Mouse (Mus musculus): ENCODE measurements around the gene Thsd1. TPM values are rescaled to one million over a fixed set of nuclear protein-coding genes. Genes with fewer than 3 reads are reported as not detected.

The Thsd1 gene
- polyA plus RNA-seq, 1 experiment from 2014 or later: 9.4 TPM

DNA sequence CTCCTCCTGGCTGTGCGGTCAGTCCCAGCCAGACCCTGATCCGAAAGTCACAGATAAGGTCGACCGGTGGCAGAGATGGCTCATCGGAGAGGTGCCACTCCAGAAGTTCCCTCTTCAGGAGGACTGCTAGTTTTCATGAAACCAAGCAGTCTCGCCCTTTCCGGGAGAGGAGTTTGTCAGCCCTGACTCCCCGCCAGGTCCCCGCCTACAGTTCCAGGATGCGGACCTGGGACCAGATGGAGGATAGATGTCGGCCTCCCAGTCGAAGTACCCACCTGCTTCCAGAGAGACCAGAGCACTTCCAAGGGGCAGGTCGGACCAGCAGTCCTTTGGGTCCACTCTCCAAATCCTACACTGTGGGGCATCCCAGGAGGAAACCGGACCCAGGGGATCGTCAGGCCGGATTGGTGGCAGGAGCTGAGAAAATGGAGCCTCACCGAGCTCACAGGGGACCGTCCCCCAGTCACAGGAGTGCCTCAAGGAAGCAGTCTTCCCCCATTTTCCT, 31.9 kb downstream of the Thsd1 start:
- H3K27me3 ChIP-seq (ENCODE audit: control insufficient read depth, insufficient read depth, low read length): no peaks in the 10 kb centered on the region
- no peak overlapping the region for H3K4me2 ChIP-seq (replicated peaks; ENCODE audit: low read depth, low read length)
- no peak overlapping the region for H3K9ac ChIP-seq (replicated peaks; ENCODE audit: low read depth, low read length)
- 86% methylated on average over 18 of the region's 18 CpGs for WGBS
- peaks cover 2% of the 10 kb centered on the region; the same call in 1 of the 2 replicates for H3K9me3 ChIP-seq (ENCODE audit: control insufficient read depth, low read depth, low read length)
- H3K4me1 ChIP-seq (ENCODE audit: control insufficient read depth, insufficient read depth, low read length): no peaks in the 10 kb centered on the region
- no peaks in the 10 kb centered on the region for H3K36me3 ChIP-seq (ENCODE audit: control insufficient read depth, insufficient read depth, low read length)
- ATAC-seq (ENCODE audit: insufficient number of reproducible peaks, insufficient read depth, low FRiP score, low read depth): no peak
- no peak overlapping the region for H3K4me3 ChIP-seq (ENCODE audit: low read depth, low read length)
- H3K27ac ChIP-seq (ENCODE audit: low read length): no peak overlapping the region

DNA sequence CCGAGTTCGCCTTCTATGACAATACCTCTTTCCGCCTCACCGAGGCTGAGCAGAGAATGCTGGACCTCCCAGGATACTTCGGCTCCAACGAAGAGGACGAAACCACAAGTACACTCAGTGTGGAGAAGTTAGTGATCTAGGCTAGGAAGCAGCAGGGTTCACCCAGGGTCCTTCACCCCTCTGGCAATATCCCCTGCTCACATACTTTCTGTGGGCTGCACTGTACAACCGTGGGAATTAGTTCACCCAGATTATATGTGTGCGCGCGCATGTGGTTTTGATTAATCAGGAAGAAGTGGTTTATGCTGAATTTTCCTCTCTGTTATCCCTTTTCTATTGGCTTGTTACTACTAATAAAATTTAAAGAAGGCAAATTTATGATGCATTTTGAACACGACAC, 32.4 kb downstream of the Thsd1 start:
- WGBS: 87% methylated on average over 12 of the region's 12 CpGs
- Histone ChIP-seq H3K27me3 (ENCODE audit: control insufficient read depth, insufficient read depth, low read length) (no peaks in the 10 kb centered on the region), H3K4me2 (replicated peaks; ENCODE audit: low read depth, low read length) (no peak overlapping the region), H3K9me3 (ENCODE audit: control insufficient read depth, low read depth, low read length) (no peaks in the 10 kb centered on the region; the same call in 1 of the 2 replicates), H3K27ac (ENCODE audit: low read length) (no peak overlapping the region), H3K4me3 (ENCODE audit: low read depth, low read length) (no peak overlapping the region), H3K4me1 (ENCODE audit: control insufficient read depth, insufficient read depth, low read length) (no peaks in the 10 kb centered on the region), H3K9ac (replicated peaks; ENCODE audit: low read depth, low read length) (no peak overlapping the region), H3K36me3 (ENCODE audit: control insufficient read depth, insufficient read depth, low read length) (no peaks in the 10 kb centered on the region)
- ATAC-seq (ENCODE audit: insufficient number of reproducible peaks, insufficient read depth, low FRiP score, low read depth): no peak

DNA sequence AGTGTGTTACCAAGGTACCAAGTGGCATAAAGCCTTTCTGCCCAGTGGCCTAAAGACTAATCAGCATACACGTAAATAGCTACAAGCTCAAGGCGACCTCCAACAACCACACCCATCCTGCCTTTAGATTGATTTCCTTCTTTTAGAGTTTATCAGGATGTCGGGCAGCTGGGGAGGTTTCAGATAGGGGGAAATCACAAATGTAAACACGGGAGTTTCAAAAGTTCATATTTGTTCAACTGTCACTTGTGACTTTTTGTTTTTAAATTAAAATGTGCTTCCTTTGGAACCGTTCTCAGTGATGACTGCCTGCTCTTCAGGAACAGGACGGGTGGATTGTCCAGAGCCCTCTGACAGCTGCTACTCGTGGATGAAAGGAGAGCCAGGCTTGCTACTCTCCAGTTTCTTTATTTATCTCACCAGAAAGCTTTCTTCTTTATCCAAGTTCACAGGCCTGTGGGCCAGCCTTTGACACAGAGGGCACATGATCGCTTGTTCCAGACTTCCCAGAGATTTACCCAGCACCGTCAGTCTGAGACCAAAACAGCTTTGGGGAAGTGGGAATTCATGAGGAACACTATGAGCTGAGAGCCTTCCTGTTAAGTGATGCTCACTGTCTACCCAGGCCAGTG, 33.1 kb downstream of the Thsd1 start:
- Histone ChIP-seq H3K4me3 (ENCODE audit: low read depth, low read length) (no peak overlapping the region), H3K4me1 (ENCODE audit: control insufficient read depth, insufficient read depth, low read length) (no peaks in the 10 kb centered on the region), H3K27ac (ENCODE audit: low read length) (no peak overlapping the region), H3K9me3 (ENCODE audit: control insufficient read depth, low read depth, low read length) (no peaks in the 10 kb centered on the region; the same call in 1 of the 2 replicates), H3K4me2 (replicated peaks; ENCODE audit: low read depth, low read length) (no peak overlapping the region), H3K36me3 (ENCODE audit: control insufficient read depth, insufficient read depth, low read length) (no peaks in the 10 kb centered on the region), H3K9ac (replicated peaks; ENCODE audit: low read depth, low read length) (no peak overlapping the region), H3K27me3 (ENCODE audit: control insufficient read depth, insufficient read depth, low read length) (no peaks in the 10 kb centered on the region)
- WGBS: 30% methylated on average over 9 of the region's 9 CpGs
- no peak for ATAC-seq (ENCODE audit: insufficient number of reproducible peaks, insufficient read depth, low FRiP score, low read depth)

DNA sequence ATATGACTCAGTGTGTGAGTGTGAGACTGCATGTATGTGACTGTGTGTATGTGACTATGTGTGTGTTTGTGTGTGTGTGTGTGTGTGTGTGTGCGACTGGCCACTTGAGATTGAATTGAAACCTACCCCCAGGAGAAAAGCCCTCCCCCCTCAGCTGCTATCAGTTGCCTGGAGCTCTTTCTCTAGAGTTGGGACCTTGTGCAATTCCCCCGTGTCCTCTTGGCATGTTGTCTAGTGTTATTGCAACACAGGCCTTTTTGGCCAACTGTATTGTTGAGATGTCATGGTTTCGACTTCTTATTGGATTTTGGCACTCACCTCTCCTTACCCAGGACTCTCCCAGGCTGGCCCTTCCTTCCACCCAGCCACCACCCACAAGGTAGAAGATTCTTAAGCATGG, 35.2 kb downstream of the Thsd1 start:
- ATAC-seq (ENCODE audit: insufficient number of reproducible peaks, insufficient read depth, low FRiP score, low read depth): no peak
- no peak overlapping the region for H3K4me3 ChIP-seq (ENCODE audit: low read depth, low read length)
- 83% methylated on average over 3 of the region's 3 CpGs for WGBS
- no peaks in the 10 kb centered on the region; the same call in 1 of the 2 replicates for H3K9me3 ChIP-seq (ENCODE audit: control insufficient read depth, low read depth, low read length)
- no peaks in the 10 kb centered on the region for H3K36me3 ChIP-seq (ENCODE audit: control insufficient read depth, insufficient read depth, low read length)
- H3K27me3 ChIP-seq (ENCODE audit: control insufficient read depth, insufficient read depth, low read length): no peaks in the 10 kb centered on the region
- H3K4me2 ChIP-seq (replicated peaks; ENCODE audit: low read depth, low read length): no peak overlapping the region
- no peak overlapping the region for H3K9ac ChIP-seq (replicated peaks; ENCODE audit: low read depth, low read length)
- H3K4me1 ChIP-seq (ENCODE audit: control insufficient read depth, insufficient read depth, low read length): no peaks in the 10 kb centered on the region
- no peak overlapping the region for H3K27ac ChIP-seq (ENCODE audit: low read length)

DNA sequence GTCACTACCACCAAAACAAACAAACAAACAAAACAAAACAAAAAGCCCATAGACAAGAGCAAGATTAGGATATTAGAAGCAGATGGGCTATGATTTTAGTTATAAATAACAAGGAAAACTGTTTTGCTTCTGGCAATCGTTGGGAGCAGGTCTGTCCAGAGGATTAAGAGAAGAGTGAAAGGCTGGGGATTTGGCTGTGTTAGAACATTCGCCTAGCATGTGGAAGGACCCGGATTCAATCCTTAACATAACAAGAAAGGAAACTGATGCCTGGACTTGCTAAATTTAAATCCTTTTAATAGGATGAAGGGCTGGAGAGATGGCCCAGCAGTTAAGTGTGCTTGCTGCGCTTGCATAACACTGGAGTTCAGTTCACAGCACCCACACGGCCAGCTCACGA, 37.2 kb downstream of the Thsd1 start:
- H3K27me3 ChIP-seq (ENCODE audit: control insufficient read depth, insufficient read depth, low read length): no peaks in the 10 kb centered on the region
- H3K27ac ChIP-seq (ENCODE audit: low read length): no peak overlapping the region
- H3K9me3 ChIP-seq (ENCODE audit: control insufficient read depth, low read depth, low read length): no peaks in the 10 kb centered on the region
- WGBS: 87% methylated on average over 6 of the region's 6 CpGs
- no peak overlapping the region for H3K9ac ChIP-seq (replicated peaks; ENCODE audit: low read depth, low read length)
- ATAC-seq (ENCODE audit: insufficient number of reproducible peaks, insufficient read depth, low FRiP score, low read depth): no peak
- no peaks in the 10 kb centered on the region for H3K4me1 ChIP-seq (ENCODE audit: control insufficient read depth, insufficient read depth, low read length)
- no peak overlapping the region for H3K4me3 ChIP-seq (ENCODE audit: low read depth, low read length)
- no peak overlapping the region for H3K4me2 ChIP-seq (replicated peaks; ENCODE audit: low read depth, low read length)
- H3K36me3 ChIP-seq (ENCODE audit: control insufficient read depth, insufficient read depth, low read length): no peaks in the 10 kb centered on the region

DNA sequence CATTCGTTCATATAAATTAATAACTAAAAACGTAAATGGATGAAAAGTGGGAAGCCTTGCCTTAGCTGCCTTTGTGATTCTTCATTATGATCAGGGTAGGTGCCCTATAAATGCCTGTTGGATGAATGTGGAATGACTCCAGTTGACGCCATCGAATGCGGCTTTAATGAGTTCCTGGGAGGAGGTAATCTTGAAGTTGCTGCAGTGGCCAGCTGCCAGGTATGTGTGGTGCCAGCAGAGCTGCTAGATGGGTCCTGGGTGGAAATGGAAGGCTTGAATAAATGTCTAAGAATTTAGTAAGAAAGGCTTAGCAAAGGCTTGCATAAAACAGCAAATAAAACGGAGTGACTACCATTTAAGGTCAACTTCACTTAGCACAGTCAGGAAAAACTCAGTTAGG, 37.7 kb downstream of the Thsd1 start:
- Histone ChIP-seq H3K4me2 (replicated peaks; ENCODE audit: low read depth, low read length) (no peak overlapping the region), H3K9me3 (ENCODE audit: control insufficient read depth, low read depth, low read length) (no peaks in the 10 kb centered on the region), H3K4me1 (ENCODE audit: control insufficient read depth, insufficient read depth, low read length) (no peaks in the 10 kb centered on the region), H3K27ac (ENCODE audit: low read length) (no peak overlapping the region), H3K9ac (replicated peaks; ENCODE audit: low read depth, low read length) (no peak overlapping the region), H3K36me3 (ENCODE audit: control insufficient read depth, insufficient read depth, low read length) (no peaks in the 10 kb centered on the region), H3K4me3 (ENCODE audit: low read depth, low read length) (no peak overlapping the region), H3K27me3 (ENCODE audit: control insufficient read depth, insufficient read depth, low read length) (no peaks in the 10 kb centered on the region)
- WGBS: 87% methylated on average over 6 of the region's 6 CpGs
- ATAC-seq (ENCODE audit: insufficient number of reproducible peaks, insufficient read depth, low FRiP score, low read depth): no peak

DNA sequence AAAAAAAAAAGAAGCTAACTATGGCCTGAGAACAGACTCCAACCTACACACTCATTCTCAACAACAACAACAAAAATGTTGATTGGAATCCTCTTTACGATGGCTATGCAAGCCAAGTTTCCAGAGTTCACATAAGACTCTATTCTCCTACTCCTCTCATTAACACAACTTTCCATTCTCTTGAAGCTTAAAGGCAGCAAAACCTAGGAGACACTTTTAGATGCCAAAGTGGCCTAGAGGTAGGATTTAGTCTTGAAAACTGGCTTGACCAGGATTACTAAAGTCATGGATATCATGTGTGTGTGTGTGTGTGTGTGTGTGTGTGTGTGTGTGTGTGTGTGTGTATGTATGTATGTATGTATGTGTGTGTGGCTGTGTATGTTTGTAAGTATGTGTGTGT, 38.1 kb downstream of the Thsd1 start:
- Histone ChIP-seq H3K4me1 (ENCODE audit: control insufficient read depth, insufficient read depth, low read length) (no peaks in the 10 kb centered on the region), H3K4me3 (ENCODE audit: low read depth, low read length) (no peak overlapping the region), H3K4me2 (replicated peaks; ENCODE audit: low read depth, low read length) (no peak overlapping the region), H3K9me3 (ENCODE audit: control insufficient read depth, low read depth, low read length) (no peaks in the 10 kb centered on the region), H3K36me3 (ENCODE audit: control insufficient read depth, insufficient read depth, low read length) (no peaks in the 10 kb centered on the region), H3K9ac (replicated peaks; ENCODE audit: low read depth, low read length) (no peak overlapping the region), H3K27me3 (ENCODE audit: control insufficient read depth, insufficient read depth, low read length) (no peaks in the 10 kb centered on the region), H3K27ac (ENCODE audit: low read length) (no peak overlapping the region)
- 89% methylated on average over 1 of the region's 1 CpGs for WGBS
- no peak for ATAC-seq (ENCODE audit: insufficient number of reproducible peaks, insufficient read depth, low FRiP score, low read depth)

DNA sequence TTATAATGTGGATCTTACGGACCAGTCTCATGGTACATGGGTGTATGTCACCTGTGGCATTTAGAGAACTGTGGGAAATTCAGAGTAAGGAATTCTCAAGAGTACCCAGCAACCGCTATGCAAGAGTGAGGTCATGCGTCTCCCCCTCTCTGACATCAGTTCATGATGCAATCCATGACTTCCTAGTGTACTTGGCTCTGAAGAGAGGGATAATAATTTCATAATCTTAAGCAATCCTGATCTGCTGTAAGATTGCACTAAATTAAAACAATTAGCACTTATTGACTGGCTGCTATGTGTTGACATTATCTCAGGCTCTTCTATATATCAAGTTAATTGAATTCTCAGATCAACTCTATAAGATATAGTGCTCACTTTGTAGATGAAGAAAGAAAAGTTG, 39.7 kb downstream of the Thsd1 start:
- no peak overlapping the region for H3K9ac ChIP-seq (replicated peaks; ENCODE audit: low read depth, low read length)
- no peak overlapping the region for H3K27ac ChIP-seq (ENCODE audit: low read length)
- no peaks in the 10 kb centered on the region for H3K36me3 ChIP-seq (ENCODE audit: control insufficient read depth, insufficient read depth, low read length)
- H3K4me3 ChIP-seq (ENCODE audit: low read depth, low read length): no peak overlapping the region
- H3K27me3 ChIP-seq (ENCODE audit: control insufficient read depth, insufficient read depth, low read length): no peaks in the 10 kb centered on the region
- H3K4me2 ChIP-seq (replicated peaks; ENCODE audit: low read depth, low read length): no peak overlapping the region
- no peaks in the 10 kb centered on the region for H3K4me1 ChIP-seq (ENCODE audit: control insufficient read depth, insufficient read depth, low read length)
- no peak for ATAC-seq (ENCODE audit: insufficient number of reproducible peaks, insufficient read depth, low FRiP score, low read depth)
- 91% methylated on average over 3 of the region's 3 CpGs for WGBS
- H3K9me3 ChIP-seq (ENCODE audit: control insufficient read depth, low read depth, low read length): no peaks in the 10 kb centered on the region

DNA sequence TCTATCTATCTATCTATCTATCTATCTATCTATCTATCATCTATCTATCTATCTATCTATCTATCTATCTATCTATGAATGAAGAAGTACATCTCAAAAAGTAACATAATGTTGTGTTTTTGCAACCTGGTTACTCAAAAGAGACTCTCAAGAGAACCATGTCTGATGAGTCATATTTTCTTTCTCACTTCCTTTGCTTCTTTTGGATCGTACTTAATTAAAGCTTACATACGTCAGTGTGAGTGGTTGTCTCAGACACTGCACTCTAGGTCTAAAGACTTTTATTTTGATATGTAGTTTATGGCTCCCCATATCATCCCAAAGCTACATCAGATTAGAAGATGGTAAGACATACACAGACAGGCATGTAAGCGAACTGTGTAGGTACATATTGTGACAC, 46.0 kb downstream of the Thsd1 start:
- WGBS: 77% methylated on average over 3 of the region's 3 CpGs
- Histone ChIP-seq H3K9me3 (ENCODE audit: control insufficient read depth, low read depth, low read length) (no peaks in the 10 kb centered on the region), H3K4me2 (replicated peaks; ENCODE audit: low read depth, low read length) (no peak overlapping the region), H3K36me3 (ENCODE audit: control insufficient read depth, insufficient read depth, low read length) (no peaks in the 10 kb centered on the region), H3K27me3 (ENCODE audit: control insufficient read depth, insufficient read depth, low read length) (no peaks in the 10 kb centered on the region), H3K4me1 (ENCODE audit: control insufficient read depth, insufficient read depth, low read length) (no peaks in the 10 kb centered on the region), H3K9ac (replicated peaks; ENCODE audit: low read depth, low read length) (no peak overlapping the region), H3K4me3 (ENCODE audit: low read depth, low read length) (no peak overlapping the region), H3K27ac (ENCODE audit: low read length) (no peak overlapping the region)
- ATAC-seq (ENCODE audit: insufficient number of reproducible peaks, insufficient read depth, low FRiP score, low read depth): no peak
